Mouse (Mus musculus): Measurements from ENCODE around the gene Scgb2a2. TPM values are rescaled to one million over a fixed set of nuclear protein-coding genes. Genes with fewer than 3 reads are reported as not detected.
"Not testable (repeated sequence)": the region's sequence is repeated elsewhere in the genome, so short reads cannot be mapped to it uniquely, and the experiment has no call there.

Gene Scgb2a2
- polyA plus RNA-seq, 1 experiment from 2014 or later = not detected

DNA sequence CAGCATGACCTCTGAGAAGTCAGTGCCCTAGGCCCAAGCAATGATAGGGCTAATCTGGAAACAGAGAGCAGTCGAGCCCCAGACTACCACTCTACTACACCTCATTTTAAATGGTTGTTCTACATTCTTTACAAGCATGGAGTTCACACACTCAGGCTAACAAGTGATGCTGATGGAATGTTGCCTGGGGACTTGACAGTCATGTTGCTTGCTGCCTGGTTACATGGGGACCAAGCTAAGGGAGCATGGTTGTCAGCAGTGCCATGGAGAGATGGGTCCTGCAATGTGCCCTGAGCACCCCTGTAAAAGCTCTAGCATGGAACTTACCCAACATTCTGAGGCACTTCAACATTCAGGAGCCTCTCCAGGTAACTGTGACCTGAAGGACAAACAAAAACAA lies 39.0 kb downstream of the Scgb2a2 start:
- DNase-seq (ENCODE audit: low spot score) (no peak), ATAC-seq (replicated peaks; ENCODE audit: insufficient number of reproducible peaks, low FRiP score, low TSS enrichment, low read depth) (no peak)
- 78% methylated on average over 1 of the region's 1 CpGs for whole genome bisulfite sequencing
- no peak overlapping the region for H3K27ac ChIP-seq (replicated peaks; ENCODE audit: low read depth, low read length)
- H3K27me3 ChIP-seq (ENCODE audit: control insufficient read depth, insufficient read depth, low read length) = no peaks in the 10 kb centered on the region
- H3K4me3 ChIP-seq (ENCODE audit: low read depth, low read length) = no peak overlapping the region
- H3K9me3 ChIP-seq (replicated peaks; ENCODE audit: control insufficient read depth, low read length) = no peaks in the 10 kb centered on the region
- H3K9ac ChIP-seq (replicated peaks; ENCODE audit: low read length) = no peak overlapping the region
- H3K4me2 ChIP-seq (ENCODE audit: low read depth, low read length) = no peak overlapping the region
- H3K36me3 ChIP-seq (replicated peaks; ENCODE audit: control insufficient read depth, insufficient read depth, low read depth, low read length) = peaks cover 30% of the 10 kb centered on the region
- H3K4me1 ChIP-seq (ENCODE audit: control insufficient read depth, insufficient read depth, low read length) = no peaks in the 10 kb centered on the region

GRCm38 (mm10) chr19:9886771-9887170 lies 39.4 kb downstream of the Scgb2a2 start:
- Histone ChIP-seq H3K27ac (replicated peaks; ENCODE audit: low read depth, low read length) (no peak overlapping the region), H3K9ac (replicated peaks; ENCODE audit: low read length) (no peak overlapping the region), H3K4me1 (ENCODE audit: control insufficient read depth, insufficient read depth, low read length) (no peaks in the 10 kb centered on the region), H3K4me3 (ENCODE audit: low read depth, low read length) (no peak overlapping the region), H3K9me3 (replicated peaks; ENCODE audit: control insufficient read depth, low read length) (no peaks in the 10 kb centered on the region), H3K36me3 (replicated peaks; ENCODE audit: control insufficient read depth, insufficient read depth, low read depth, low read length) (peaks cover 31% of the 10 kb centered on the region), H3K4me2 (ENCODE audit: low read depth, low read length) (no peak overlapping the region), H3K27me3 (ENCODE audit: control insufficient read depth, insufficient read depth, low read length) (no peaks in the 10 kb centered on the region)
- ATAC-seq (replicated peaks; ENCODE audit: insufficient number of reproducible peaks, low FRiP score, low TSS enrichment, low read depth) (no peak), DNase-seq (ENCODE audit: low spot score) (no peak)
- WGBS = 97% methylated on average over 8 of the region's 8 CpGs

- DNase-seq (ENCODE audit: low spot score) (no peak), ATAC-seq (replicated peaks; ENCODE audit: insufficient number of reproducible peaks, low FRiP score, low TSS enrichment, low read depth) (no peak)
- H3K4me2 ChIP-seq (ENCODE audit: low read depth, low read length) = no peak overlapping the region
- H3K27me3 ChIP-seq (ENCODE audit: control insufficient read depth, insufficient read depth, low read length) = no peaks in the 10 kb centered on the region
- no peak overlapping the region for H3K27ac ChIP-seq (replicated peaks; ENCODE audit: low read depth, low read length)
- peaks cover 15% of the 10 kb centered on the region for H3K36me3 ChIP-seq (replicated peaks; ENCODE audit: control insufficient read depth, insufficient read depth, low read depth, low read length)
- 70% methylated on average over 5 of the region's 5 CpGs for WGBS
- no peaks in the 10 kb centered on the region for H3K4me1 ChIP-seq (ENCODE audit: control insufficient read depth, insufficient read depth, low read length)
- no peak overlapping the region for H3K4me3 ChIP-seq (ENCODE audit: low read depth, low read length)
- H3K9me3 ChIP-seq (replicated peaks; ENCODE audit: control insufficient read depth, low read length) = no peaks in the 10 kb centered on the region
- H3K9ac ChIP-seq (replicated peaks; ENCODE audit: low read length) = no peak overlapping the region
Measured at GRCm38 (mm10) chr19:9896067-9896466, 48.7 kb downstream of the Scgb2a2 start.

- peak overlapping the region; percentile 79 for H3K4me2 ChIP-seq (ENCODE audit: low read depth, low read length)
- WGBS = 9% methylated on average over 17 of the region's 17 CpGs
Measured at GRCm38 (mm10) chr19:9898339-9899066, 51.1 kb downstream of the Scgb2a2 start.

DNA sequence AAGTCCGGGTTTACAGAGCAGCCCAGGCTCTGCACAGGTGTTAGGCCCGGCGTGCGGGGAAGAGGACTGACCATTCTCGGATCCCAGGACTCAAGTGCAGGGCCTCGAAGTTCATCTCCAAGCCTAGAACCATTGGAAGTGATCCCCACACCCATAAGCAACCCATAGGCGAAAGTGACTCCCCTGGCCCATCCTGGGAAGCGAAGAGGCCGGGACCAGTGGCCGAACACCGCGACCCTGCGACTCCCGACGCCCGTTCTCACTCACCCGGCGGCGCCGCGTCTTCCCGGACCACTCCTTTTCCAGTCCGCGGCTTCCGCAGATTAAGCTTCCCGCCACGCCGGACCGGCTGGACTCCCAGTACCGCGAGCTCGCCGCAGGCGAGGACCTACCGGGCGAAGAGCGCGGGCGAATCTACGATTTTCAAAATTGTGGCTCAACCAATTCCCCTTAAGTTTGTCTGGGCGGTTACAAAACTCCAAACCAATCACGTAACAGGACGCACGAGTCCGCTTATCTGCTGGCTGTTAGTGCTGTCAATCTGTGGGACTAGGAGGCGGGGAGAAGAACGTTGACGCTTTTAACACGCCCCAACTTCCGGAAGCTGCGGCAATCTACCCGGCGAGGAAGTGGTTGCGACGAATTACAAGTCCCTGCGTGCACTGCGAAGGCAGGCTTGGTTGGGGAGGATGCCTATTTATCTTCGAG lies 51.9 kb downstream of the Scgb2a2 start, which contains the start of gene Incenp:
Gene Incenp, minus strand, starts transcription at position 480 of the 708 bp plus-strand sequence.
- Histone ChIP-seq H3K36me3 (replicated peaks; ENCODE audit: control insufficient read depth, insufficient read depth, low read depth, low read length) (no peaks in the 10 kb centered on the region; the same call in 1 of the 2 replicates), H3K4me2 (ENCODE audit: low read depth, low read length) (peak within 1 kb of the TSS; percentile 79), H3K4me1 (ENCODE audit: control insufficient read depth, insufficient read depth, low read length) (no peaks in the 10 kb centered on the region), H3K9me3 (replicated peaks; ENCODE audit: control insufficient read depth, low read length) (no peaks in the 10 kb centered on the region), H3K4me3 (ENCODE audit: low read depth, low read length) (peak within 1 kb of the TSS; percentile 68), H3K27me3 (ENCODE audit: control insufficient read depth, insufficient read depth, low read length) (no peaks in the 10 kb centered on the region), H3K9ac (replicated peaks; ENCODE audit: low read length) (peak within 1 kb of the TSS; percentile 75), H3K27ac (replicated peaks; ENCODE audit: low read depth, low read length) (peak within 1 kb of the TSS; percentile 80)
- WGBS = under 1% methylated on average over 58 of the region's 58 CpGs
- ATAC-seq (replicated peaks; ENCODE audit: insufficient number of reproducible peaks, low FRiP score, low TSS enrichment, low read depth) = peak; percentile 96
- peak; percentile 98 for DNase-seq (ENCODE audit: low spot score)

More at GRCm38 (mm10) chr19:9898339-9899066, 51.1 kb downstream of the Scgb2a2 start:
- ATAC-seq (replicated peaks; ENCODE audit: insufficient number of reproducible peaks, low FRiP score, low TSS enrichment, low read depth) = no peak
- H3K36me3 ChIP-seq (replicated peaks; ENCODE audit: control insufficient read depth, insufficient read depth, low read depth, low read length) = peaks cover 7% of the 10 kb centered on the region
- H3K4me1 ChIP-seq (ENCODE audit: control insufficient read depth, insufficient read depth, low read length) = no peaks in the 10 kb centered on the region
- H3K27me3 ChIP-seq (ENCODE audit: control insufficient read depth, insufficient read depth, low read length) = no peaks in the 10 kb centered on the region
- peak; percentile 15 for DNase-seq (ENCODE audit: low spot score)
- H3K9ac ChIP-seq (replicated peaks; ENCODE audit: low read length) = peak overlapping the region; percentile 75
- peak overlapping the region; percentile 68 for H3K4me3 ChIP-seq (ENCODE audit: low read depth, low read length)
- peak overlapping the region; percentile 53 for H3K27ac ChIP-seq (replicated peaks; ENCODE audit: low read depth, low read length)
- H3K9me3 ChIP-seq (replicated peaks; ENCODE audit: control insufficient read depth, low read length) = no peaks in the 10 kb centered on the region

DNA sequence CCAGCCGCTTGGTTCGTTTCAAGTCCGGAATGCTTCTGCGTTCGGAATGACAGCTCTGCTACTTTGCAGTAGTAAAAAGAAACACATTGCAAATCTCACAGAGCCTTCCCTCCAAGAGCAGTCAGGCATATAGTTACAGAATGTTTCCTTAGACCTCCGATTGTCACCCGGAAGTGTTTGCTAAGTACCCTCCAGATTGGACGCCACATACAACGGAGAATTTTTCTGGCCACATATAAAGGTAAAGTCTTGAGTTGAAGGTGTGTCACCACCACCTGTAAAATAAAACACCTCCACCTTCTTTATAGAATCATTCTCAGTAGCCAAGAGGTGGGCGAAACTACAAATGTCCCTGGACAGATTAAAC lies 52.4 kb downstream of the Scgb2a2 start:
- ATAC-seq (replicated peaks; ENCODE audit: insufficient number of reproducible peaks, low FRiP score, low TSS enrichment, low read depth) (peak; percentile 66), DNase-seq (ENCODE audit: low spot score) (no peak)
- WGBS = 8% methylated on average over 10 of the region's 10 CpGs
- Histone ChIP-seq H3K27ac (replicated peaks; ENCODE audit: low read depth, low read length) (peak overlapping the region; percentile 80), H3K36me3 (replicated peaks; ENCODE audit: control insufficient read depth, insufficient read depth, low read depth, low read length) (no peaks in the 10 kb centered on the region; the same call in 1 of the 2 replicates), H3K9ac (replicated peaks; ENCODE audit: low read length) (peak overlapping the region; percentile 33), H3K4me3 (ENCODE audit: low read depth, low read length) (peak overlapping the region; percentile 68), H3K9me3 (replicated peaks; ENCODE audit: control insufficient read depth, low read length) (no peaks in the 10 kb centered on the region), H3K4me2 (ENCODE audit: low read depth, low read length) (peak overlapping the region; percentile 52), H3K27me3 (ENCODE audit: control insufficient read depth, insufficient read depth, low read length) (no peaks in the 10 kb centered on the region), H3K4me1 (ENCODE audit: control insufficient read depth, insufficient read depth, low read length) (no peaks in the 10 kb centered on the region)

GRCm38 (mm10) chr19:9900696-9901095 lies 53.3 kb downstream of the Scgb2a2 start:
- not testable (repeated sequence) for H3K4me2 ChIP-seq (ENCODE audit: low read depth, low read length); H3K4me3 ChIP-seq (ENCODE audit: low read depth, low read length); H3K4me1 ChIP-seq (ENCODE audit: control insufficient read depth, insufficient read depth, low read length)

More at GRCm38 (mm10) chr19:9900696-9901095, 53.3 kb downstream of the Scgb2a2 start:
- WGBS = 94% methylated on average over 2 of the region's 2 CpGs
- H3K36me3 ChIP-seq (replicated peaks; ENCODE audit: control insufficient read depth, insufficient read depth, low read depth, low read length); ATAC-seq (replicated peaks; ENCODE audit: insufficient number of reproducible peaks, low FRiP score, low TSS enrichment, low read depth); DNase-seq (ENCODE audit: low spot score); H3K9ac ChIP-seq (replicated peaks; ENCODE audit: low read length); H3K27ac ChIP-seq (replicated peaks; ENCODE audit: low read depth, low read length); H3K27me3 ChIP-seq (ENCODE audit: control insufficient read depth, insufficient read depth, low read length); H3K9me3 ChIP-seq (replicated peaks; ENCODE audit: control insufficient read depth, low read length): not testable (repeated sequence)

Measured in embryonic facial prominence, embryonic 11.5 days (tissue).